Mouse (Mus musculus) liver, embryonic 11.5 days (tissue): Measurements from ENCODE around the gene Prdm10. TPM values are rescaled to one million over a fixed set of nuclear protein-coding genes. Genes with fewer than 3 reads are reported as not detected.

Experiments
- ATAC-seq: fragments of 200-750 bp; cut with Nextera tagmentation; replicated peaks from 2 replicates; pipeline ENCODE4 v1.8.0; 2017; ENCODE audit warnings: moderate number of reproducible peaks, mild to moderate bottlenecking, moderate TSS enrichment, moderate library complexity; ENCODE audit not compliant: low FRiP score
- DNase-seq: peaks from one replicate; pipeline ENCODE4 v3.0.0-alpha.2; 2017; ENCODE audit warnings: low spot score
- H3K27ac ChIP-seq: fragments of 300-500 bp; sonication (generic); 2 replicates; pipeline ENCODE4 v1.5.1; 2014; ENCODE audit warnings: mild to moderate bottlenecking, low read depth, low read length, control low read depth
- H3K27me3 ChIP-seq: fragments of 300-500 bp; sonication (generic); replicated peaks from 2 replicates; pipeline ENCODE4 v1.6.1; 2014; ENCODE audit warnings: low read length, mixed read lengths; ENCODE audit not compliant: control insufficient read depth, insufficient read depth
- H3K36me3 ChIP-seq: fragments of 300-500 bp; sonication (generic); 2 replicates; pipeline ENCODE4 v1.6.1; 2014; ENCODE audit warnings: mild to moderate bottlenecking, low read length, moderate library complexity, mixed read lengths; ENCODE audit not compliant: control insufficient read depth, insufficient read depth
- H3K4me1 ChIP-seq: fragments of 300-500 bp; sonication (generic); replicated peaks from 2 replicates; pipeline ENCODE4 v1.6.1; 2014; ENCODE audit warnings: low read length, mixed read lengths; ENCODE audit not compliant: control insufficient read depth, insufficient read depth
- H3K4me2 ChIP-seq: fragments of 300-500 bp; sonication (generic); 2 replicates; pipeline ENCODE4 v1.6.1; 2014; ENCODE audit warnings: mild to moderate bottlenecking, control low read depth, moderate library complexity
- H3K4me3 ChIP-seq: fragments of 300-500 bp; sonication (generic); 2 replicates; pipeline ENCODE4 v1.5.1; 2014; ENCODE audit warnings: low read depth, low read length, control low read depth
- H3K9ac ChIP-seq: fragments of 300-500 bp; sonication (generic); 2 replicates; pipeline ENCODE4 v1.6.1; 2014; ENCODE audit warnings: low read depth, low read length, control low read depth
- H3K9me3 ChIP-seq: fragments of 300-500 bp; sonication (generic); 2 replicates; pipeline ENCODE4 v1.6.1; 2016; ENCODE audit warnings: low read length, inconsistent platforms, mixed read lengths; ENCODE audit not compliant: control insufficient read depth
- WGBS: fragments of 180-500 bp; shearing (Covaris S2); extraction: QIAGEN DNeasy Blood & Tissue Kit; methylation state at CpG from one replicate; pipeline ENCODE4 v1.1.7; 2014; 5-methylcytosine and 5-hydroxymethylcytosine counted together
- polyA plus RNA-seq: library from polyadenylated mRNA; unstranded; fragments of >200 nt; fragmentation: Nextera tagmentation; extraction: Ambion mirVana; gene quantifications from 2 replicates; pipeline ENCODE4 v1.2.1, GENCODE M21; 2014

Prdm10 gene
- polyA plus RNA-seq, 1 experiment from 2014 or later, result 6.5 TPM

GRCm38 (mm10) chr9:31400441-31400840 is 120.1 kb downstream of the Prdm10 start:
- no peak overlapping the region for H3K4me3 ChIP-seq
- H3K9me3 ChIP-seq, result no peaks in the 10 kb centered on the region
- peaks cover 71% of the 10 kb centered on the region for H3K36me3 ChIP-seq
- H3K27ac ChIP-seq, result no peak overlapping the region
- H3K9ac ChIP-seq, result no peak overlapping the region
- no peaks in the 10 kb centered on the region for H3K27me3 ChIP-seq
- DNase-seq (peak; percentile 49), ATAC-seq (no peak)
- H3K4me1 ChIP-seq, result no peaks in the 10 kb centered on the region
- WGBS, result 60% methylated on average over 4 of the region's 4 CpGs
- H3K4me2 ChIP-seq, result no peak overlapping the region

- WGBS, result 89% methylated on average over 2 of the region's 2 CpGs
- Histone ChIP-seq H3K36me3 (peaks cover 46% of the 10 kb centered on the region), H3K4me1 (no peaks in the 10 kb centered on the region), H3K4me3 (no peak overlapping the region), H3K9me3 (no peaks in the 10 kb centered on the region), H3K27ac (no peak overlapping the region), H3K4me2 (no peak overlapping the region), H3K27me3 (no peaks in the 10 kb centered on the region), H3K9ac (no peak overlapping the region)
- DNase-seq (no peak), ATAC-seq (no peak)
Measured at GRCm38 (mm10) chr9:31404311-31404710, 124.0 kb downstream of the Prdm10 start.

- no peak for DNase-seq
- no peaks in the 10 kb centered on the region for H3K27me3 ChIP-seq
- H3K9ac ChIP-seq, result no peak overlapping the region
- H3K4me2 ChIP-seq, result no peak overlapping the region
- no peak overlapping the region for H3K4me3 ChIP-seq
- no peaks in the 10 kb centered on the region for H3K9me3 ChIP-seq
- ATAC-seq, result no peak
- H3K4me1 ChIP-seq, result no peaks in the 10 kb centered on the region
- H3K27ac ChIP-seq, result no peak overlapping the region
- 66% methylated on average over 6 of the region's 6 CpGs for WGBS
- H3K36me3 ChIP-seq, result peaks cover 47% of the 10 kb centered on the region
Measured at GRCm38 (mm10) chr9:31405217-31405616, 124.9 kb downstream of the Prdm10 start.

- Histone ChIP-seq H3K4me3 (no peak overlapping the region), H3K27me3 (no peaks in the 10 kb centered on the region), H3K9ac (no peak overlapping the region), H3K4me2 (no peak overlapping the region), H3K36me3 (peaks cover 52% of the 10 kb centered on the region), H3K9me3 (no peaks in the 10 kb centered on the region), H3K4me1 (no peaks in the 10 kb centered on the region), H3K27ac (no peak overlapping the region)
- 77% methylated on average over 4 of the region's 4 CpGs for WGBS
- no peak for ATAC-seq
- DNase-seq, result no peak
Measured at GRCm38 (mm10) chr9:31412165-31412564, 131.8 kb downstream of the Prdm10 start.

GRCm38 (mm10) chr9:31418821-31419220 is 138.5 kb downstream of the Prdm10 start:
- no peak overlapping the region for H3K4me2 ChIP-seq
- DNase-seq (no peak), ATAC-seq (no peak)
- no peak overlapping the region for H3K27ac ChIP-seq
- H3K9me3 ChIP-seq, result no peaks in the 10 kb centered on the region
- no peak overlapping the region for H3K4me3 ChIP-seq
- WGBS, result 76% methylated on average over 1 of the region's 1 CpGs
- H3K27me3 ChIP-seq, result no peaks in the 10 kb centered on the region
- peaks cover 34% of the 10 kb centered on the region for H3K36me3 ChIP-seq
- no peak overlapping the region for H3K9ac ChIP-seq
- no peaks in the 10 kb centered on the region for H3K4me1 ChIP-seq

GRCm38 (mm10) chr9:31422143-31422542 is 141.8 kb downstream of the Prdm10 start:
- Histone ChIP-seq H3K27me3 (no peaks in the 10 kb centered on the region), H3K27ac (no peak overlapping the region), H3K4me1 (no peaks in the 10 kb centered on the region), H3K9ac (no peak overlapping the region), H3K9me3 (no peaks in the 10 kb centered on the region), H3K4me3 (no peak overlapping the region), H3K4me2 (no peak overlapping the region), H3K36me3 (peaks cover 16% of the 10 kb centered on the region)
- ATAC-seq (peak; percentile 91), DNase-seq (no peak)
- 66% methylated on average over 5 of the region's 5 CpGs for WGBS

- no peaks in the 10 kb centered on the region for H3K9me3 ChIP-seq
- WGBS, result 82% methylated on average over 7 of the region's 7 CpGs
- no peak for ATAC-seq
Measured at GRCm38 (mm10) chr9:31428971-31429370, 148.6 kb downstream of the Prdm10 start.

GRCm38 (mm10) chr9:31430011-31430410 is 149.7 kb downstream of the Prdm10 start:
- Histone ChIP-seq H3K4me2 (no peak overlapping the region), H3K27me3 (no peaks in the 10 kb centered on the region), H3K27ac (no peak overlapping the region), H3K36me3 (no peaks in the 10 kb centered on the region), H3K4me3 (no peak overlapping the region), H3K9ac (no peak overlapping the region), H3K9me3 (no peaks in the 10 kb centered on the region), H3K4me1 (no peaks in the 10 kb centered on the region)
- 63% methylated on average over 9 of the region's 9 CpGs for WGBS
- no peak for ATAC-seq
- no peak for DNase-seq

More at GRCm38 (mm10) chr9:31428971-31429370, 148.6 kb downstream of the Prdm10 start:
- Histone ChIP-seq H3K4me2 (no peak overlapping the region), H3K9ac (no peak overlapping the region), H3K4me1 (no peaks in the 10 kb centered on the region), H3K36me3 (no peaks in the 10 kb centered on the region), H3K27me3 (no peaks in the 10 kb centered on the region), H3K27ac (no peak overlapping the region), H3K4me3 (no peak overlapping the region)
- DNase-seq, result no peak
